Mouse (Mus musculus): ENCODE results near the gene Foxk2. TPM values are rescaled to one million over a fixed set of nuclear protein-coding genes. Genes with fewer than 3 reads are reported as not detected.

Foxk2 gene
- polyA plus RNA-seq (2016; fragmentation: Nextera tagmentation; extraction: Ambion mirVana) = 8.8 and 10.2 TPM in 2 replicates

- Histone ChIP-seq H3K4me3 (peak within 1 kb of the TSS; percentile 100), H3K4me1 (replicated peaks) (peaks cover 25% of the 10 kb centered on the region), H3K36me3 (peaks cover 52% of the 10 kb centered on the region), H3K27ac (peak within 1 kb of the TSS; percentile 96), H3K9me3 (no peaks in the 10 kb centered on the region), H3K27me3 (ENCODE audit: insufficient read depth, poor library complexity, severe bottlenecking) (no peaks in the 10 kb centered on the region)
- DNase-seq (ENCODE audit: low spot score) = peak; percentile 88
- WGBS = 2% methylated on average over 91 of the region's 91 CpGs
Observed at GRCm38 (mm10) chr11:121259160-121260100, at the start of gene Foxk2. Gene Foxk2 (plus strand): TSS chr11:121259990.

- Histone ChIP-seq H3K27me3 (ENCODE audit: insufficient read depth, poor library complexity, severe bottlenecking) (no peaks in the 10 kb centered on the region), H3K4me3 (no peak overlapping the region), H3K9me3 (no peaks in the 10 kb centered on the region), H3K36me3 (peaks cover 69% of the 10 kb centered on the region), H3K27ac (no peak overlapping the region), H3K4me1 (replicated peaks) (no peaks in the 10 kb centered on the region)
- 94% methylated on average over 3 of the region's 3 CpGs for WGBS
- DNase-seq (ENCODE audit: low spot score) = no peak
Observed at GRCm38 (mm10) chr11:121216831-121217230, 43.0 kb upstream of the Foxk2 start.

GRCm38 (mm10) chr11:121219776-121220175 is 40.0 kb upstream of the Foxk2 start:
- DNase-seq (ENCODE audit: low spot score) = no peak
- 92% methylated on average over 11 of the region's 11 CpGs for WGBS
- Histone ChIP-seq H3K4me1 (replicated peaks) (no peaks in the 10 kb centered on the region), H3K4me3 (no peak overlapping the region), H3K27me3 (ENCODE audit: insufficient read depth, poor library complexity, severe bottlenecking) (no peaks in the 10 kb centered on the region), H3K27ac (no peak overlapping the region), H3K36me3 (peaks cover 90% of the 10 kb centered on the region), H3K9me3 (no peaks in the 10 kb centered on the region)

- peaks cover 98% of the 10 kb centered on the region for H3K36me3 ChIP-seq
- no peak overlapping the region for H3K27ac ChIP-seq
- H3K27me3 ChIP-seq (ENCODE audit: insufficient read depth, poor library complexity, severe bottlenecking) = no peaks in the 10 kb centered on the region
- H3K4me1 ChIP-seq (replicated peaks) = no peaks in the 10 kb centered on the region
- DNase-seq (ENCODE audit: low spot score) = no peak
- 94% methylated on average over 5 of the region's 5 CpGs for WGBS
- H3K9me3 ChIP-seq = no peaks in the 10 kb centered on the region
- no peak overlapping the region for H3K4me3 ChIP-seq
Observed at GRCm38 (mm10) chr11:121220771-121221170, 39.0 kb upstream of the Foxk2 start.

- DNase-seq (ENCODE audit: low spot score) = no peak
- no peaks in the 10 kb centered on the region for H3K9me3 ChIP-seq
- 93% methylated on average over 6 of the region's 6 CpGs for WGBS
- no peak overlapping the region for H3K4me3 ChIP-seq
- no peaks in the 10 kb centered on the region for H3K4me1 ChIP-seq (replicated peaks)
- H3K36me3 ChIP-seq = peaks cover 98% of the 10 kb centered on the region
- no peaks in the 10 kb centered on the region for H3K27me3 ChIP-seq (ENCODE audit: insufficient read depth, poor library complexity, severe bottlenecking)
- H3K27ac ChIP-seq = no peak overlapping the region
Observed at GRCm38 (mm10) chr11:121221321-121222010, 38.3 kb upstream of the Foxk2 start.

- no peak for DNase-seq (ENCODE audit: low spot score)
- WGBS = 35% methylated on average over 21 of the region's 21 CpGs
- Histone ChIP-seq H3K4me3 (peak overlapping the region; percentile 76), H3K27ac (peak overlapping the region; percentile 89), H3K4me1 (replicated peaks) (peaks cover 28% of the 10 kb centered on the region), H3K27me3 (ENCODE audit: insufficient read depth, poor library complexity, severe bottlenecking) (no peaks in the 10 kb centered on the region), H3K9me3 (no peaks in the 10 kb centered on the region), H3K36me3 (peaks cover 40% of the 10 kb centered on the region)
Observed at GRCm38 (mm10) chr11:121228129-121229017, 31.4 kb upstream of the Foxk2 start.

GRCm38 (mm10) chr11:121229018-121229439 is 30.8 kb upstream of the Foxk2 start, which contains the start of gene Cybc1:
Gene Cybc1 (minus strand): TSS chr11:121229322.
- peak within 1 kb of the TSS; percentile 89 for H3K27ac ChIP-seq

GRCm38 (mm10) chr11:121231191-121231590 is 28.6 kb upstream of the Foxk2 start:
- H3K27me3 ChIP-seq (ENCODE audit: insufficient read depth, poor library complexity, severe bottlenecking) = no peaks in the 10 kb centered on the region
- no peak for DNase-seq (ENCODE audit: low spot score)
- H3K4me3 ChIP-seq = no peak overlapping the region
- no peak overlapping the region for H3K27ac ChIP-seq
- H3K4me1 ChIP-seq (replicated peaks) = peaks cover 37% of the 10 kb centered on the region
- WGBS = 81% methylated on average over 4 of the region's 4 CpGs
- H3K9me3 ChIP-seq = no peaks in the 10 kb centered on the region
- H3K36me3 ChIP-seq = peaks cover 12% of the 10 kb centered on the region

More at GRCm38 (mm10) chr11:121229018-121229439, 30.8 kb upstream of the Foxk2 start, which contains the start of gene Cybc1:
- H3K36me3 ChIP-seq = peaks cover 34% of the 10 kb centered on the region
- H3K4me3 ChIP-seq = peak within 1 kb of the TSS; percentile 76
- peaks cover 28% of the 10 kb centered on the region for H3K4me1 ChIP-seq (replicated peaks)
- no peaks in the 10 kb centered on the region for H3K27me3 ChIP-seq (ENCODE audit: insufficient read depth, poor library complexity, severe bottlenecking)
- H3K9me3 ChIP-seq = no peaks in the 10 kb centered on the region
- DNase-seq (ENCODE audit: low spot score) = peak; percentile 77
- WGBS = under 1% methylated on average over 23 of the region's 23 CpGs

GRCm38 (mm10) chr11:121231628-121232291 is 28.0 kb upstream of the Foxk2 start:
- no peak for DNase-seq (ENCODE audit: low spot score)
- Histone ChIP-seq H3K4me1 (replicated peaks) (peaks cover 41% of the 10 kb centered on the region), H3K4me3 (no peak overlapping the region), H3K36me3 (peaks cover 6% of the 10 kb centered on the region), H3K27ac (no peak overlapping the region), H3K9me3 (no peaks in the 10 kb centered on the region), H3K27me3 (ENCODE audit: insufficient read depth, poor library complexity, severe bottlenecking) (no peaks in the 10 kb centered on the region)
- 53% methylated on average over 4 of the region's 4 CpGs for WGBS

GRCm38 (mm10) chr11:121232706-121233105 is 27.1 kb upstream of the Foxk2 start:
- Histone ChIP-seq H3K36me3 (no peaks in the 10 kb centered on the region), H3K4me3 (no peak overlapping the region), H3K4me1 (replicated peaks) (peaks cover 36% of the 10 kb centered on the region), H3K27ac (no peak overlapping the region), H3K27me3 (ENCODE audit: insufficient read depth, poor library complexity, severe bottlenecking) (no peaks in the 10 kb centered on the region), H3K9me3 (no peaks in the 10 kb centered on the region)
- 43% methylated on average over 4 of the region's 4 CpGs for WGBS
- no peak for DNase-seq (ENCODE audit: low spot score)

- WGBS = 30% methylated on average over 9 of the region's 9 CpGs
- H3K4me3 ChIP-seq = peak overlapping the region; percentile 75
- H3K27ac ChIP-seq = peak overlapping the region; percentile 99
- H3K27me3 ChIP-seq (ENCODE audit: insufficient read depth, poor library complexity, severe bottlenecking) = no peaks in the 10 kb centered on the region
- no peaks in the 10 kb centered on the region for H3K9me3 ChIP-seq
- DNase-seq (ENCODE audit: low spot score) = peak; percentile 34
- H3K36me3 ChIP-seq = peaks cover 21% of the 10 kb centered on the region
- peaks cover 29% of the 10 kb centered on the region for H3K4me1 ChIP-seq (replicated peaks)
Observed at GRCm38 (mm10) chr11:121235475-121236238, 24.1 kb upstream of the Foxk2 start.

All from hindbrain, embryonic 10.5 days (tissue).